Comparison of ENCODE assay signal across 8 mouse cellular contexts in genomic region chr17:27819971-27820567, GRCm38 (mm10). TPM values are rescaled to one million over a fixed set of nuclear protein-coding genes. Genes with fewer than 3 reads are reported as not detected.
DNase-seq lines count a peak whose midpoint lies in the region; ATAC-seq and TF ChIP-seq lines count a peak whose summit lies in the region.

No protein-coding gene starts in this region.

- peak overlapping the region; percentile 99 for H3K4me3 ChIP-seq in heart, embryonic 13.5 days
- peak overlapping the region; percentile 97 for H3K4me3 ChIP-seq in kidney, postnatal 0 days (replicated peaks; ENCODE audit: low read depth, low read length)
- H3K4me3 ChIP-seq in liver, embryonic 16.5 days (ENCODE audit: low read depth, low read length) = peak overlapping the region; percentile 97
- H3K4me3 ChIP-seq in neural tube, embryonic 13.5 days = peak overlapping the region; percentile 99

- no peak for TF ChIP-seq CTCF in kidney, postnatal 0 days (IDR thresholded peaks at IDR 0.05; ENCODE audit: low read depth)

- H3K36me3 ChIP-seq in heart, embryonic 13.5 days = no peaks in the 10 kb centered on the region
- no peaks in the 10 kb centered on the region for H3K36me3 ChIP-seq in kidney, postnatal 0 days (ENCODE audit: insufficient read depth, low read length)
- no peaks in the 10 kb centered on the region; the same call in 1 of the 2 replicates for H3K36me3 ChIP-seq in liver, embryonic 16.5 days (ENCODE audit: control insufficient read depth, insufficient read depth)
- no peaks in the 10 kb centered on the region for H3K36me3 ChIP-seq in neural tube, embryonic 13.5 days

- peak overlapping the region; percentile 98 for H3K9ac ChIP-seq in heart, embryonic 13.5 days
- peak overlapping the region; percentile 93 for H3K9ac ChIP-seq in kidney, postnatal 0 days (ENCODE audit: low read depth, low read length)
- H3K9ac ChIP-seq in liver, embryonic 16.5 days (ENCODE audit: low read depth, low read length) = peak overlapping the region; percentile 96
- peak overlapping the region; percentile 96 for H3K9ac ChIP-seq in neural tube, embryonic 13.5 days

- H3K4me1 ChIP-seq in heart, embryonic 13.5 days = peaks cover 29% of the 10 kb centered on the region
- H3K4me1 ChIP-seq in kidney, postnatal 0 days (replicated peaks; ENCODE audit: insufficient read depth, low read length) = peaks cover 20% of the 10 kb centered on the region
- peaks cover 47% of the 10 kb centered on the region for H3K4me1 ChIP-seq in liver, embryonic 16.5 days (ENCODE audit: control insufficient read depth, low read depth, low read length)
- peaks cover 34% of the 10 kb centered on the region for H3K4me1 ChIP-seq in neural tube, embryonic 13.5 days (replicated peaks)

- under 1% methylated on average over 58 of the region's 62 CpGs for WGBS in heart, embryonic 13.5 days
- WGBS in kidney, postnatal 0 days = under 1% methylated on average over 57 of the region's 62 CpGs
- under 1% methylated on average over 59 of the region's 62 CpGs for WGBS in liver, embryonic 16.5 days (ENCODE audit: insufficient replicate concordance)
- under 1% methylated on average over 57 of the region's 62 CpGs for WGBS in neural tube, embryonic 13.5 days

- ATAC-seq in erythroblast, adult 5-6 weeks (replicated peaks; ENCODE audit: low FRiP score, poor library complexity, severe bottlenecking) = peak; percentile 4; the same call in 1 of the 2 replicates
- ATAC-seq in heart, embryonic 13.5 days (ENCODE audit: extremely low read depth, insufficient number of reproducible peaks, low FRiP score, low TSS enrichment) = peak; percentile 84
- ATAC-seq in kidney, postnatal 0 days (replicated peaks; ENCODE audit: low FRiP score, low read depth) = peak; percentile 89
- peak; percentile 1; the same call in 1 of the 2 replicates for ATAC-seq in liver, embryonic 16.5 days (ENCODE audit: low read depth)
- peak; percentile 92 for ATAC-seq in neural tube, embryonic 13.5 days (ENCODE audit: low read depth)

- DNase-seq in 416B (ENCODE audit: low read depth) = peak; percentile 44
- DNase-seq in adrenal gland, adult 2 months = peak; percentile 77
- peak; percentile 50 for DNase-seq in kidney, postnatal 0 days (ENCODE audit: low spot score)
- peak; percentile 62 to 72 for DNase-seq in thymus, postnatal 36 days

- peak overlapping the region; percentile 91 for H3K27ac ChIP-seq in heart, embryonic 13.5 days (replicated peaks)
- peak overlapping the region; percentile 92 for H3K27ac ChIP-seq in kidney, postnatal 0 days
- H3K27ac ChIP-seq in liver, embryonic 16.5 days (ENCODE audit: low read length) = peak overlapping the region; percentile 98
- H3K27ac ChIP-seq in neural tube, embryonic 13.5 days (replicated peaks) = peak overlapping the region; percentile 84

- no peaks in the 10 kb centered on the region for H3K9me3 ChIP-seq in heart, embryonic 13.5 days
- H3K9me3 ChIP-seq in kidney, postnatal 0 days (replicated peaks; ENCODE audit: low read length) = no peaks in the 10 kb centered on the region
- H3K9me3 ChIP-seq in liver, embryonic 16.5 days (replicated peaks; ENCODE audit: control insufficient read depth, low read length) = no peaks in the 10 kb centered on the region
- no peaks in the 10 kb centered on the region for H3K9me3 ChIP-seq in neural tube, embryonic 13.5 days

- H3K27me3 ChIP-seq in heart, embryonic 13.5 days (replicated peaks) = no peaks in the 10 kb centered on the region
- no peaks in the 10 kb centered on the region for H3K27me3 ChIP-seq in kidney, postnatal 0 days (ENCODE audit: insufficient read depth, low read length)
- H3K27me3 ChIP-seq in liver, embryonic 16.5 days (ENCODE audit: control insufficient read depth, insufficient read depth, low read depth, low read length) = no peaks in the 10 kb centered on the region
- H3K27me3 ChIP-seq in neural tube, embryonic 13.5 days = no peaks in the 10 kb centered on the region

- H3K4me2 ChIP-seq in heart, embryonic 13.5 days = peak overlapping the region; percentile 89
- peak overlapping the region; percentile 95 for H3K4me2 ChIP-seq in kidney, postnatal 0 days (ENCODE audit: low read length)
- H3K4me2 ChIP-seq in liver, embryonic 16.5 days (ENCODE audit: low read depth, low read length) = peak overlapping the region; percentile 71
- peak overlapping the region; percentile 94 for H3K4me2 ChIP-seq in neural tube, embryonic 13.5 days

RNA-seq across cellular contexts. Expression of gene D17Wsu92e, which starts 0.4 kb away (rescaled TPM):
- 100 to 1,000 TPM; 159 to 164 TPM for total RNA-seq in adrenal gland, adult 2 months (2021)
- 113 and 145 TPM in 2 replicates for polyA plus RNA-seq in adrenal gland, adult 2 months (2012; rRNA removed)
- total RNA-seq in erythroblast, adult 5-6 weeks (2015; ENCODE audit: low replicate concordance) = 63.8 and 80.7 TPM in 2 replicates
- 193 and 216 TPM in 2 replicates for total RNA-seq in erythroblast, adult 5-6 weeks (2017; ENCODE audit: low replicate concordance)
- 13.1 and 13.4 TPM in 2 replicates for polyA plus RNA-seq in heart, embryonic 13.5 days (2015; fragmentation: Nextera tagmentation; extraction: Ambion mirVana)
- polyA plus RNA-seq in kidney, postnatal 0 days (2015; fragmentation: Nextera tagmentation; extraction: Ambion mirVana) = 19.6 and 20.4 TPM in 2 replicates
- 14.3 and 16.8 TPM in 2 replicates for polyA plus RNA-seq in liver, embryonic 16.5 days (2015; fragmentation: Nextera tagmentation; extraction: Ambion mirVana)
- polyA plus RNA-seq in neural tube, embryonic 13.5 days (2015; fragmentation: Nextera tagmentation; extraction: Ambion mirVana) = 9.2 and 10.0 TPM in 2 replicates

RNA-seq across cellular contexts. Expression of gene Snrpc, which starts 17.9 kb away (rescaled TPM):
- 10 to 100 TPM; 74.5 to 79.8 TPM for total RNA-seq in adrenal gland, adult 2 months (2021)
- 180 and 188 TPM in 2 replicates for polyA plus RNA-seq in adrenal gland, adult 2 months (2012; rRNA removed)
- 20.6 and 60.0 TPM in 2 replicates for total RNA-seq in erythroblast, adult 5-6 weeks (2015; ENCODE audit: low replicate concordance)
- total RNA-seq in erythroblast, adult 5-6 weeks (2017; ENCODE audit: low replicate concordance) = 43.8 and 51.5 TPM in 2 replicates
- polyA plus RNA-seq in heart, embryonic 13.5 days (2015; fragmentation: Nextera tagmentation; extraction: Ambion mirVana) = 219 and 230 TPM in 2 replicates
- polyA plus RNA-seq in kidney, postnatal 0 days (2015; fragmentation: Nextera tagmentation; extraction: Ambion mirVana) = 258 and 263 TPM in 2 replicates
- polyA plus RNA-seq in liver, embryonic 16.5 days (2015; fragmentation: Nextera tagmentation; extraction: Ambion mirVana) = 105 and 114 TPM in 2 replicates
- 257 and 271 TPM in 2 replicates for polyA plus RNA-seq in neural tube, embryonic 13.5 days (2015; fragmentation: Nextera tagmentation; extraction: Ambion mirVana)

RNA-seq across cellular contexts. Expression of gene Uhrf1bp1, which starts 36.2 kb away (rescaled TPM):
- 10 to 100 TPM; 25.2 to 38.7 TPM for total RNA-seq in adrenal gland, adult 2 months (2021)
- 14.1 and 15.0 TPM in 2 replicates for polyA plus RNA-seq in adrenal gland, adult 2 months (2012; rRNA removed)
- 3.3 and 4.4 TPM in 2 replicates for total RNA-seq in erythroblast, adult 5-6 weeks (2015; ENCODE audit: low replicate concordance)
- 4.3 and 5.4 TPM in 2 replicates for total RNA-seq in erythroblast, adult 5-6 weeks (2017; ENCODE audit: low replicate concordance)
- polyA plus RNA-seq in heart, embryonic 13.5 days (2015; fragmentation: Nextera tagmentation; extraction: Ambion mirVana) = 3.1 TPM in 2 replicates
- polyA plus RNA-seq in kidney, postnatal 0 days (2015; fragmentation: Nextera tagmentation; extraction: Ambion mirVana) = 3.4 and 3.6 TPM in 2 replicates
- polyA plus RNA-seq in liver, embryonic 16.5 days (2015; fragmentation: Nextera tagmentation; extraction: Ambion mirVana) = 2.4 and 2.5 TPM in 2 replicates
- 5.1 and 6.0 TPM in 2 replicates for polyA plus RNA-seq in neural tube, embryonic 13.5 days (2015; fragmentation: Nextera tagmentation; extraction: Ambion mirVana)

Comparison
In these comparisons a context has a peak if more than half of its experiments do, and no peak if none do; other contexts are left out.
1. Peak in every context shown above with its lines: DNase-seq, ATAC-seq, H3K4me3 ChIP-seq and H3K27ac ChIP-seq.
2. ATAC-seq: peak in every context shown above with its lines; median percentile 92 in neural tube, embryonic 13.5 days; 89 in kidney, postnatal 0 days; 84 in heart, embryonic 13.5 days; 4 in erythroblast, adult 5-6 weeks; 1 in liver, embryonic 16.5 days.